ENCODE assay signal across 8 mouse cellular contexts in genomic region chr1:80340061-80340435, GRCm38 (mm10). TPM values are rescaled to one million over a fixed set of nuclear protein-coding genes. Genes with fewer than 3 reads are reported as not detected.
DNase-seq lines count a peak whose midpoint lies in the region; ATAC-seq and TF ChIP-seq lines count a peak whose summit lies in the region.

No protein-coding gene starts in this region.

- peak overlapping the region; percentile 97 for H3K27ac ChIP-seq in embryonic facial prominence, embryonic 15.5 days (replicated peaks)
- H3K27ac ChIP-seq in lung, postnatal 0 days (ENCODE audit: low read length), result peak overlapping the region; percentile 100
- peak overlapping the region; percentile 52 for H3K27ac ChIP-seq in olfactory bulb, adult 2 months (ENCODE audit: insufficient read depth, low read depth, low read length)
- peak overlapping the region; percentile 58; the same call in 1 of the 2 replicates for H3K27ac ChIP-seq in thymus, adult 2 months (ENCODE audit: control insufficient read depth, insufficient read depth, low read length)

- no peaks in the 10 kb centered on the region for H3K27me3 ChIP-seq in embryonic facial prominence, embryonic 15.5 days
- no peaks in the 10 kb centered on the region for H3K27me3 ChIP-seq in lung, postnatal 0 days (replicated peaks; ENCODE audit: insufficient read depth, low read length)
- no peaks in the 10 kb centered on the region for H3K27me3 ChIP-seq in thymus, adult 2 months (ENCODE audit: control insufficient read depth, insufficient read depth, low read length)

- TF ChIP-seq EP300 in lung, postnatal 0 days (IDR thresholded peaks at IDR 0.05), result no peak

- no peak; the same call in 1 of the 2 replicates for ATAC-seq in embryonic facial prominence, embryonic 15.5 days (ENCODE audit: insufficient number of reproducible peaks, low FRiP score, low TSS enrichment, low read depth)
- ATAC-seq in lung, postnatal 0 days, result peak; percentile 29

- no peak for TF ChIP-seq CTCF in lung, postnatal 0 days (IDR thresholded peaks at IDR 0.05)
- TF ChIP-seq CTCF in olfactory bulb, adult 2 months (IDR thresholded peaks at IDR 0.05; ENCODE audit: insufficient read depth, low read depth, low read length), result no peak
- no peak for TF ChIP-seq CTCF in thymus, adult 2 months (IDR thresholded peaks at IDR 0.05; ENCODE audit: borderline replicate concordance, control insufficient read depth, extremely low read depth, insufficient read depth, low read length, poor library complexity)

- H3K4me2 ChIP-seq in embryonic facial prominence, embryonic 15.5 days (replicated peaks), result peak overlapping the region; percentile 58
- peak overlapping the region; percentile 72 for H3K4me2 ChIP-seq in lung, postnatal 0 days (replicated peaks; ENCODE audit: low read depth, low read length)

- no peaks in the 10 kb centered on the region for H3K36me3 ChIP-seq in embryonic facial prominence, embryonic 15.5 days
- no peaks in the 10 kb centered on the region for H3K36me3 ChIP-seq in lung, postnatal 0 days (ENCODE audit: insufficient read depth, low read length)
- no peaks in the 10 kb centered on the region for H3K36me3 ChIP-seq in thymus, adult 2 months (ENCODE audit: control insufficient read depth, insufficient read depth, low read length)

- DNase-seq in CD8-positive naive resting alpha-beta T cell, adult 2 months (ENCODE audit: low read depth in 2 of 2, low spot score in 2 of 2), result peak; percentile 50 to 63
- DNase-seq in adrenal gland, postnatal 4 days (ENCODE audit: low spot score in 2 of 2), result peak; percentile 40 to 55
- DNase-seq in heart, postnatal 10 days, result peak; percentile 73 to 76
- DNase-seq in layer of hippocampus, adult 8-10 months (ENCODE audit: low spot score in 2 of 2), result peak; percentile 28 to 58
- DNase-seq in lung, postnatal 0 days (ENCODE audit: low spot score), result peak; percentile 78
- DNase-seq in thymus, adult 2 months, result peak; percentile 65

- intact Hi-C loops in heart, postnatal 10 days (cut with DNase I), result loop anchor here (5.0 kb wide), 1 partner anchor 43 kb away; no protein-coding TSS in a partner anchor

- H3K9me3 ChIP-seq in embryonic facial prominence, embryonic 15.5 days (replicated peaks), result no peaks in the 10 kb centered on the region
- no peaks in the 10 kb centered on the region for H3K9me3 ChIP-seq in lung, postnatal 0 days (ENCODE audit: low read length)

- H3K4me3 ChIP-seq in embryonic facial prominence, embryonic 15.5 days (replicated peaks), result peak overlapping the region; percentile 92
- peak overlapping the region; percentile 96 for H3K4me3 ChIP-seq in lung, postnatal 0 days (ENCODE audit: low read depth, low read length)
- H3K4me3 ChIP-seq in olfactory bulb, adult 2 months (ENCODE audit: insufficient read depth, low read depth, low read length), result peak overlapping the region; percentile 79
- H3K4me3 ChIP-seq in thymus, adult 2 months (ENCODE audit: control insufficient read depth, insufficient read depth, low read length), result peak overlapping the region; percentile 92

- no peak for TF ChIP-seq POLR2A in olfactory bulb, adult 2 months (IDR thresholded peaks at IDR 0.05; ENCODE audit: insufficient read depth, low read depth, low read length)
- TF ChIP-seq POLR2A in thymus, adult 2 months (IDR thresholded peaks at IDR 0.05; ENCODE audit: control insufficient read depth, extremely low read depth, insufficient read depth, low read length, poor library complexity), result no peak

- WGBS in embryonic facial prominence, embryonic 15.5 days, result 0% methylated on average over 36 of the region's 59 CpGs
- 0% methylated on average over 13 of the region's 59 CpGs for WGBS in lung, postnatal 0 days
- 2% methylated on average over 58 of the region's 59 CpGs for WGBS in olfactory bulb, adult 2 months
- WGBS in thymus, adult 2 months, result 3% methylated on average over 59 of the region's 59 CpGs

- peak overlapping the region; percentile 97 for H3K9ac ChIP-seq in embryonic facial prominence, embryonic 15.5 days
- H3K9ac ChIP-seq in lung, postnatal 0 days (replicated peaks; ENCODE audit: low read depth), result peak overlapping the region; percentile 97

- H3K4me1 ChIP-seq in embryonic facial prominence, embryonic 15.5 days, result peaks cover 4% of the 10 kb centered on the region; the same call in 1 of the 2 replicates
- H3K4me1 ChIP-seq in lung, postnatal 0 days (ENCODE audit: insufficient read depth, low read depth, low read length), result no peaks in the 10 kb centered on the region; the same call in 1 of the 2 replicates
- H3K4me1 ChIP-seq in olfactory bulb, adult 2 months (ENCODE audit: control insufficient read depth, insufficient read depth, low read length), result no peaks in the 10 kb centered on the region
- H3K4me1 ChIP-seq in thymus, adult 2 months (replicated peaks; ENCODE audit: control insufficient read depth, insufficient read depth, low read length), result no peaks in the 10 kb centered on the region; the same call in 1 of the 2 replicates

RNA-seq across cellular contexts. Expression of gene Cul3, which starts 0.2 kb away (rescaled TPM):
- 100 to 1,000 TPM; 113 to 117 TPM for total RNA-seq in adrenal gland, postnatal 4 days (2021)
- polyA plus RNA-seq in embryonic facial prominence, embryonic 15.5 days (2015; fragmentation: Nextera tagmentation; extraction: Ambion mirVana), result 29.3 and 44.6 TPM in 2 replicates
- 100 to 1,000 TPM; 122 to 128 TPM for total RNA-seq in heart, postnatal 10 days (2021)
- total RNA-seq in layer of hippocampus, adult 8-10 months (2022), result 100 to 1,000 TPM; 112 to 143 (median 124) TPM
- 33.8 and 37.6 TPM in 2 replicates for polyA plus RNA-seq in lung, postnatal 0 days (2015; fragmentation: Nextera tagmentation; extraction: Ambion mirVana)
- 477 TPM in 1 of 2 replicates, not detected in the other for polyA plus RNA-seq in olfactory bulb, adult 2 months (2012; ENCODE audit: insufficient read depth, insufficient read length, low replicate concordance, missing spikeins)
- 15.3 and 16.3 TPM in 2 replicates for polyA plus RNA-seq in thymus, adult 2 months (2012; rRNA removed)

Comparison
In these comparisons a context has a peak if more than half of its experiments do, and no peak if none do; other contexts are left out.
1. RNA of gene Cul3, which starts 0.2 kb away (polyA plus RNA-seq): 477 TPM in olfactory bulb, adult 2 months; 33.8 to 37.6 TPM in lung, postnatal 0 days, 29.3 to 44.6 TPM in embryonic facial prominence, embryonic 15.5 days and 15.3 to 16.3 TPM in thymus, adult 2 months; every median in the first group is over 10 times any median in the second.
2. Peak in every context shown above with its lines, with median percentiles within 50 percentile points of each other: DNase-seq, H3K27ac ChIP-seq and H3K4me3 ChIP-seq.